Mouse (Mus musculus) kidney, adult 2 months (tissue): ENCODE data around the gene Nipal4.

Experiments used
- CTCF ChIP-seq: fragments of 200-500 bp; conservative IDR thresholded peaks from 2 replicates; pipeline ENCODE4 v1.5.1; 2011; ENCODE audit warnings: low read depth, mild to moderate bottlenecking, control low read depth, low read length, moderate library complexity, mixed read lengths; ENCODE audit not compliant: insufficient read depth, insufficient read length
- POLR2A ChIP-seq: fragments of 200-500 bp; IDR thresholded peaks from one replicate; pipeline ENCODE4 v1.6.1; 2011; ENCODE audit warnings: low read depth, low read length, control low read depth

DNA sequence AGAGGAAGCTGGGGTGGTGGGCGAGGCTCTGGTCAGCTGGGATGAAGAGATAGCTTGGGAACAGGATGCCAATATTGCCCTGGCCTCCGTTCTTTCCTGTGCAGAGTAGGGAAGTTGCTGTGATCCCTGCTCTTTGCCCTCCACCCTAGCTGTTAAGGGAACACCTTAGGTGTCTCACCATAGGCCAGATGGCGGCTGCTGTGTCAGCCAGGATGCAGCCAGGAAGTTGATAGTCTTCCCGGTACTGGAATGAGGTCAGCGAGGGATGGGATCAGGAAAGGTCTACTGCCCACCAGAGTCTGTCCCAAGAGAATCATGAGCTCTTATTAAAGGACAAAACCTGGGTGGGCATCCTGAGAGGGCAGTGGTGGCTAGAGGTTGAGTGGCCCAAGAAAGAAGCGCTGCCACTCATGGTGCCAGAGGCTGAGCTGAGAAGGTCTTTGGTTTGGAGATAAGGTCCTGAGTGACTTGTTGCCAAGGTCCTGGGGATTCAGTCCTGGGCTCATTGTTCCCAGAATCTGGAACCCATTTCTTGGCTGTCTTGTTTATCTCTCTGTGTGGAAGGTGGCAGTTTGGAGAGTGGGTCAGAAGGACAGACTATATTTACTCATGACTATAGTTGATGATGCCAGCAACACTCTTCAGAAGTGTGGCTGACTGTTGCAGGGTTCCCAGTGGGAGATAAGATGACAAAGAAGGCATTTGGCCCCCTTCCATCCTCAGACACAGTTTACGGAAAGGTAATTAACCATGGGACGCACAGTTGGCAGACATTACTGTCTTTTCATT lies 56.0 kb downstream of the Nipal4 start:
- no peak for TF ChIP-seq POLR2A
- TF ChIP-seq CTCF = no peak
